Mouse (Mus musculus) CD8-positive naive resting alpha-beta T cell, adult 2 months (primary cell): ENCODE measurements at regions not wholly inside any gene's neighbourhood (a gene's known extent, or its start where the extent isn't known, plus 50 kb on each side); places are given as distances from the start of the nearest gene placed in this dataset.

ENCODE experiments used
- DNase-seq, 2 experiments: peaks; one replicate each; pipeline ENCODE4 v3.0.0; 2022; ENCODE audit warnings: low read depth in 2 of 2, low spot score in 2 of 2

GRCm38 (mm10) chr9:60931290-60931689 lies 136.9 kb downstream of the Uaca start:
- no peak for DNase-seq

- DNase-seq = no peak
These were observed 142.6 kb downstream of the Uaca start for GRCm38 (mm10) chr9:60936937-60937336.

- DNase-seq = peak; percentile 60 to 66
These were observed 145.8 kb downstream of the Uaca start for GRCm38 (mm10) chr9:60939858-60940804.

- DNase-seq = no peak
These were observed 153.0 kb downstream of the Uaca start for GRCm38 (mm10) chr9:60947363-60947762.

GRCm38 (mm10) chr9:60948531-60949070 lies 154.3 kb downstream of the Uaca start:
- no peak for DNase-seq

- DNase-seq = no peak
These were observed 155.8 kb downstream of the Uaca start for GRCm38 (mm10) chr9:60950161-60950560.

- no peak for DNase-seq
These were observed 156.8 kb downstream of the Uaca start for GRCm38 (mm10) chr9:60951071-60951561.

GRCm38 (mm10) chr9:60957438-60957837 lies 163.1 kb downstream of the Uaca start:
- DNase-seq = no peak

- DNase-seq = no peak
These were observed 165.2 kb downstream of the Uaca start for GRCm38 (mm10) chr9:60959537-60959936.

- no peak for DNase-seq
These were observed 167.7 kb downstream of the Uaca start for GRCm38 (mm10) chr9:60962086-60962485.

- DNase-seq = no peak
These were observed 171.3 kb downstream of the Uaca start for GRCm38 (mm10) chr9:60965641-60966040.

GRCm38 (mm10) chr9:60968281-60969031 lies 174.1 kb downstream of the Uaca start:
- DNase-seq = no peak

- DNase-seq = no peak
These were observed 178.0 kb downstream of the Uaca start for GRCm38 (mm10) chr9:60972201-60972910.

- no peak for DNase-seq
These were observed 180.2 kb downstream of the Uaca start for GRCm38 (mm10) chr9:60974546-60974945.

- DNase-seq = no peak
These were observed 188.2 kb downstream of the Uaca start for GRCm38 (mm10) chr9:60982383-60983085.

GRCm38 (mm10) chr9:60983246-60983645 lies 188.9 kb downstream of the Uaca start:
- no peak for DNase-seq

GRCm38 (mm10) chr9:60988113-60988512 lies 193.8 kb downstream of the Uaca start:
- DNase-seq = no peak

GRCm38 (mm10) chr9:60989670-60990391 lies 195.5 kb downstream of the Uaca start:
- no peak for DNase-seq

- peak; percentile 76 to 79 for DNase-seq
These were observed 197.2 kb downstream of the Uaca start for GRCm38 (mm10) chr9:60991509-60991908.

GRCm38 (mm10) chr9:60993661-60994060 lies 199.3 kb downstream of the Uaca start:
- no peak for DNase-seq
